Mouse (Mus musculus): ENCODE results near the gene Sept9.

DNA sequence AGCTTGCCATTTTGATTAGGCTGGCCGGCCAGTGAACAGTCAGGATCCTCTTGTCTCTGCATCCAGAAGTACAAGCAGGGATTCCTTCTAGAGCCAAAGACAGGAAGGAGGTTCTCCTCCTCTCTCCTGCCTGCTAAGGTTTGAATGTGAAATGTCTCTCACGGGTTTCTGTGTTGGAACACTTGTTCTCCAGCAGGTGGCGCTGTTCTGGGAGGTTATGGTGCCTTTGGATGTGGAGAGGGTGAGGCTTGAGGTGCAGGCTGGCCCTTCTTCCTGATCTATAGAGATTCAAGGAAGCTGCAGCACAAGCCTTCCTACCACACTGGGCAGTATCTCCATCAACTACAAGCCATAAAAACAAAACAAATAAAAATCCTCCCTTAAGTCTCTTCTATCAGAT, 167.0 kb downstream of the Sept9 start:
- TF ChIP-seq CTCF (IDR thresholded peaks at IDR 0.05; ENCODE audit: low read depth, low read length), result peak; percentile 28
- no peak for TF ChIP-seq TAL1 (conservative IDR thresholded peaks at IDR 0.05; ENCODE audit: low read depth, low read length)
- TF ChIP-seq GATA1 (IDR thresholded peaks at IDR 0.05; ENCODE audit: borderline replicate concordance, low read length), result no peak
- no peak for TF ChIP-seq POLR2AphosphoS5 (IDR thresholded peaks at IDR 0.05; ENCODE audit: insufficient replicate concordance, low read depth, low read length)

All from G1E (cell line).